Mouse (Mus musculus): ENCODE results near the gene Nlrp4e. TPM values are rescaled to one million over a fixed set of nuclear protein-coding genes. Genes with fewer than 3 reads are reported as not detected.
"Not testable (repeated sequence)": the region's sequence is repeated elsewhere in the genome, so short reads cannot be mapped to it uniquely, and the experiment has no call there.

Nlrp4e gene
- not detected in 2 replicates for polyA plus RNA-seq (2015; fragmentation: Nextera tagmentation; extraction: Ambion mirVana)

- WGBS (ENCODE audit: insufficient replicate concordance), result 61% methylated on average over 3 of the region's 3 CpGs
- not testable (repeated sequence) for H3K27me3 ChIP-seq; ATAC-seq (ENCODE audit: insufficient read depth)
Measured at GRCm38 (mm10) chr7:23300892-23301291, at the start of gene Nlrp4e. Gene Nlrp4e (plus strand): TSS chr7:23301192.

GRCm38 (mm10) chr7:23251582-23251981 is 49.4 kb upstream of the Nlrp4e start, which contains the start of gene Vmn1r166:
Gene Vmn1r166 (minus strand): TSS chr7:23251682.
- not testable (repeated sequence) for H3K27me3 ChIP-seq; H3K9ac ChIP-seq; H3K27ac ChIP-seq (replicated peaks); H3K4me3 ChIP-seq (replicated peaks); H3K9me3 ChIP-seq (replicated peaks); H3K4me1 ChIP-seq (replicated peaks); H3K4me2 ChIP-seq; ATAC-seq (ENCODE audit: insufficient read depth); H3K36me3 ChIP-seq (replicated peaks)
- WGBS (ENCODE audit: insufficient replicate concordance), result no CpG with 5 or more reads among the region's 2 CpGs

More at GRCm38 (mm10) chr7:23300892-23301291, at the start of gene Nlrp4e:
- H3K36me3 ChIP-seq (replicated peaks); H3K4me3 ChIP-seq (replicated peaks); H3K9ac ChIP-seq; H3K4me1 ChIP-seq (replicated peaks); H3K9me3 ChIP-seq (replicated peaks); H3K4me2 ChIP-seq; H3K27ac ChIP-seq (replicated peaks): not testable (repeated sequence)

GRCm38 (mm10) chr7:23278800-23279199 is 22.2 kb upstream of the Nlrp4e start, which contains the start of gene Gm6902:
Gene Gm6902 (minus strand): TSS chr7:23278900.
- not testable (repeated sequence) for H3K36me3 ChIP-seq (replicated peaks); H3K9ac ChIP-seq; H3K4me2 ChIP-seq; H3K4me3 ChIP-seq (replicated peaks); H3K4me1 ChIP-seq (replicated peaks); H3K27ac ChIP-seq (replicated peaks); H3K9me3 ChIP-seq (replicated peaks); ATAC-seq (ENCODE audit: insufficient read depth); H3K27me3 ChIP-seq
- no CpG with 5 or more reads among the region's 2 CpGs for WGBS (ENCODE audit: insufficient replicate concordance)

GRCm38 (mm10) chr7:23358311-23358710 is 57.3 kb downstream of the Nlrp4e start:
- H3K9me3 ChIP-seq (replicated peaks); ATAC-seq (ENCODE audit: insufficient read depth); H3K27ac ChIP-seq (replicated peaks); H3K9ac ChIP-seq; H3K4me2 ChIP-seq; H3K36me3 ChIP-seq (replicated peaks); H3K4me3 ChIP-seq (replicated peaks); H3K4me1 ChIP-seq (replicated peaks); H3K27me3 ChIP-seq: not testable (repeated sequence)
- WGBS (ENCODE audit: insufficient replicate concordance), result 64% methylated on average over 13 of the region's 13 CpGs

- 48% methylated on average over 10 of the region's 10 CpGs for WGBS (ENCODE audit: insufficient replicate concordance)
- H3K36me3 ChIP-seq (replicated peaks), result no peaks in the 10 kb centered on the region
- no peak for ATAC-seq (ENCODE audit: insufficient read depth)
- H3K9ac ChIP-seq, result no peak within 1 kb of the TSS
- H3K4me2 ChIP-seq, result no peak within 1 kb of the TSS
- no peak within 1 kb of the TSS for H3K27ac ChIP-seq (replicated peaks)
- H3K4me3 ChIP-seq (replicated peaks), result no peak within 1 kb of the TSS
- H3K4me1 ChIP-seq (replicated peaks), result no peaks in the 10 kb centered on the region
- no peaks in the 10 kb centered on the region for H3K27me3 ChIP-seq
- no peaks in the 10 kb centered on the region for H3K9me3 ChIP-seq (replicated peaks)
Measured at GRCm38 (mm10) chr7:23385589-23385988, 84.6 kb downstream of the Nlrp4e start, which contains the start of gene Nlrp5. Gene Nlrp5 (plus strand): TSS chr7:23385889.

Small RNA genes within 50 kb of the gene (microRNA-seq; reads per million reads assigned to microRNA genes)
- gene Gm25196, result not detected

Other genes with a start within 250 kb of the Nlrp4e start
- gene Vmn1r163, start 245.7 kb upstream of the Nlrp4e start, polyA plus RNA-seq (2015; fragmentation: Nextera tagmentation; extraction: Ambion mirVana), result not detected in 2 replicates
- gene Gm8720, start 233.7 kb upstream of the Nlrp4e start, polyA plus RNA-seq (2015; fragmentation: Nextera tagmentation; extraction: Ambion mirVana), result not detected in 2 replicates
- gene Gm10662, start 156.7 kb upstream of the Nlrp4e start, polyA plus RNA-seq (2015; fragmentation: Nextera tagmentation; extraction: Ambion mirVana), result not detected in 2 replicates
- gene Vmn1r165, start 83.9 kb upstream of the Nlrp4e start, polyA plus RNA-seq (2015; fragmentation: Nextera tagmentation; extraction: Ambion mirVana), result not detected in 2 replicates
- not detected in 2 replicates for gene Vmn1r166, start 49.5 kb upstream of the Nlrp4e start, polyA plus RNA-seq (2015; fragmentation: Nextera tagmentation; extraction: Ambion mirVana)
- not detected in 2 replicates for gene Gm6902, start 22.3 kb upstream of the Nlrp4e start, polyA plus RNA-seq (2015; fragmentation: Nextera tagmentation; extraction: Ambion mirVana)
- gene Nlrp5, start 84.7 kb downstream of the Nlrp4e start, polyA plus RNA-seq (2015; fragmentation: Nextera tagmentation; extraction: Ambion mirVana), result not detected in 2 replicates
- gene Vmn1r167, start 206.0 kb downstream of the Nlrp4e start, polyA plus RNA-seq (2015; fragmentation: Nextera tagmentation; extraction: Ambion mirVana), result not detected in 2 replicates
- not detected in 2 replicates for gene Vmn1r168, start 238.5 kb downstream of the Nlrp4e start, polyA plus RNA-seq (2015; fragmentation: Nextera tagmentation; extraction: Ambion mirVana)

All from liver, embryonic 15.5 days (tissue).